Mouse (Mus musculus): ENCODE measurements around the gene Psma6. TPM values are rescaled to one million over a fixed set of nuclear protein-coding genes. Genes with fewer than 3 reads are reported as not detected.

Psma6 gene
- total and polyA plus RNA-seq, 3 experiments, result 70.9 to 163 (median 140) TPM

GRCm38 (mm10) chr12:55444031-55444451 is 60.0 kb downstream of the Psma6 start:
- Histone ChIP-seq H3K27me3 (ENCODE audit: control insufficient read depth, insufficient read depth, low read length) (no peaks in the 10 kb centered on the region), H3K36me3 (ENCODE audit: control insufficient read depth, insufficient read depth, low read length) (0 out of 2 replicates have a peak, but pooled peaks cover 4% of the 10 kb centered on the region), H3K9ac (ENCODE audit: low read depth, low read length) (no peak overlapping the region), H3K79me2 (replicated peaks; ENCODE audit: control insufficient read depth, insufficient read depth, low read length) (no peaks in the 10 kb centered on the region), H3K4me3 (no peak overlapping the region), H3K27ac (no peak overlapping the region), H3K4me1 (ENCODE audit: control insufficient read depth, insufficient read depth, low read length) (peaks cover 30% of the 10 kb centered on the region)
- TF ChIP-seq POLR2A (IDR thresholded peaks at IDR 0.05; ENCODE audit: insufficient read depth, low read depth, low read length) (no peak), EP300 (IDR thresholded peaks at IDR 0.05; ENCODE audit: insufficient read depth, low read depth, low read length) (no peak), CTCF (IDR thresholded peaks at IDR 0.05) (no peak)
- intact Hi-C loops (cut with DNase I), result no loop called here
- WGBS, result 92% methylated on average over 4 of the region's 4 CpGs
- DNase-seq, result no peak

- peak overlapping the region; percentile 85 for H3K27ac ChIP-seq
- H3K27me3 ChIP-seq (ENCODE audit: control insufficient read depth, insufficient read depth, low read length), result no peaks in the 10 kb centered on the region
- TF ChIP-seq CTCF (IDR thresholded peaks at IDR 0.05), result no peak
- TF ChIP-seq POLR2A (IDR thresholded peaks at IDR 0.05; ENCODE audit: insufficient read depth, low read depth, low read length), result no peak
- TF ChIP-seq EP300 (IDR thresholded peaks at IDR 0.05; ENCODE audit: insufficient read depth, low read depth, low read length), result no peak
- no peak overlapping the region for H3K9ac ChIP-seq (ENCODE audit: low read depth, low read length)
- peak in 1 of 2 experiments; percentile 18 for DNase-seq
- H3K36me3 ChIP-seq (ENCODE audit: control insufficient read depth, insufficient read depth, low read length), result 0 out of 2 replicates have a peak, but pooled peaks cover 4% of the 10 kb centered on the region
- H3K79me2 ChIP-seq (replicated peaks; ENCODE audit: control insufficient read depth, insufficient read depth, low read length), result no peaks in the 10 kb centered on the region
- WGBS, result 46% methylated on average over 4 of the region's 4 CpGs
- intact Hi-C loops (cut with DNase I), result no loop called here
- peaks cover 35% of the 10 kb centered on the region for H3K4me1 ChIP-seq (ENCODE audit: control insufficient read depth, insufficient read depth, low read length)
- no peak overlapping the region for H3K4me3 ChIP-seq
These were observed 61.6 kb downstream of the Psma6 start for GRCm38 (mm10) chr12:55445583-55445982.

GRCm38 (mm10) chr12:55446366-55446745 is 62.3 kb downstream of the Psma6 start:
- peaks cover 35% of the 10 kb centered on the region for H3K4me1 ChIP-seq (ENCODE audit: control insufficient read depth, insufficient read depth, low read length)
- TF ChIP-seq POLR2A (IDR thresholded peaks at IDR 0.05; ENCODE audit: insufficient read depth, low read depth, low read length) (no peak), CTCF (IDR thresholded peaks at IDR 0.05) (no peak), EP300 (IDR thresholded peaks at IDR 0.05; ENCODE audit: insufficient read depth, low read depth, low read length) (no peak)
- H3K4me3 ChIP-seq, result no peak overlapping the region

GRCm38 (mm10) chr12:55446746-55447395 is 62.8 kb downstream of the Psma6 start:
- Histone ChIP-seq H3K4me1 (ENCODE audit: control insufficient read depth, insufficient read depth, low read length) (peaks cover 35% of the 10 kb centered on the region), H3K27me3 (ENCODE audit: control insufficient read depth, insufficient read depth, low read length) (no peaks in the 10 kb centered on the region), H3K4me3 (no peak overlapping the region; the same call in 1 of the 2 replicates), H3K79me2 (replicated peaks; ENCODE audit: control insufficient read depth, insufficient read depth, low read length) (no peaks in the 10 kb centered on the region), H3K27ac (peak overlapping the region; percentile 85), H3K36me3 (ENCODE audit: control insufficient read depth, insufficient read depth, low read length) (0 out of 2 replicates have a peak, but pooled peaks cover 4% of the 10 kb centered on the region), H3K9ac (ENCODE audit: low read depth, low read length) (peak overlapping the region; percentile 5; the same call in 1 of the 2 replicates)
- 1% methylated on average over 13 of the region's 13 CpGs for WGBS
- intact Hi-C loops (cut with DNase I), result loop anchor here (1.0 to 2.0 kb wide), 2 partner anchors 44 to 48 kb away; no protein-coding TSS in a partner anchor
- peak; percentile 78 to 91 for DNase-seq
- TF ChIP-seq POLR2A (IDR thresholded peaks at IDR 0.05; ENCODE audit: insufficient read depth, low read depth, low read length) (peak; percentile 52), CTCF (IDR thresholded peaks at IDR 0.05) (peak; percentile 22), EP300 (IDR thresholded peaks at IDR 0.05; ENCODE audit: insufficient read depth, low read depth, low read length) (peak; percentile 84; the same call in 1 of the 2 replicates)

More at GRCm38 (mm10) chr12:55446366-55446745, 62.3 kb downstream of the Psma6 start:
- Histone ChIP-seq H3K9ac (ENCODE audit: low read depth, low read length) (0 out of 2 replicates have a peak overlapping the region, but pooled peaks have one; percentile 1), H3K79me2 (replicated peaks; ENCODE audit: control insufficient read depth, insufficient read depth, low read length) (no peaks in the 10 kb centered on the region), H3K36me3 (ENCODE audit: control insufficient read depth, insufficient read depth, low read length) (0 out of 2 replicates have a peak, but pooled peaks cover 4% of the 10 kb centered on the region), H3K27ac (peak overlapping the region; percentile 85), H3K27me3 (ENCODE audit: control insufficient read depth, insufficient read depth, low read length) (no peaks in the 10 kb centered on the region)
- DNase-seq, result no peak
- intact Hi-C loops (cut with DNase I), result loop anchor here (1.0 to 2.0 kb wide), 2 partner anchors 45 to 48 kb away; no protein-coding TSS in a partner anchor
- 65% methylated on average over 4 of the region's 4 CpGs for WGBS

- H3K4me3 ChIP-seq, result no peak overlapping the region; the same call in 1 of the 2 replicates
- peak overlapping the region; percentile 5; the same call in 1 of the 2 replicates for H3K9ac ChIP-seq (ENCODE audit: low read depth, low read length)
- H3K27ac ChIP-seq, result peak overlapping the region; percentile 85
- H3K36me3 ChIP-seq (ENCODE audit: control insufficient read depth, insufficient read depth, low read length), result 0 out of 2 replicates have a peak, but pooled peaks cover 4% of the 10 kb centered on the region
- 45% methylated on average over 11 of the region's 11 CpGs for WGBS
- TF ChIP-seq CTCF (IDR thresholded peaks at IDR 0.05) (no peak), EP300 (IDR thresholded peaks at IDR 0.05; ENCODE audit: insufficient read depth, low read depth, low read length) (no peak), POLR2A (IDR thresholded peaks at IDR 0.05; ENCODE audit: insufficient read depth, low read depth, low read length) (no peak)
- peaks cover 36% of the 10 kb centered on the region for H3K4me1 ChIP-seq (ENCODE audit: control insufficient read depth, insufficient read depth, low read length)
- no peaks in the 10 kb centered on the region for H3K79me2 ChIP-seq (replicated peaks; ENCODE audit: control insufficient read depth, insufficient read depth, low read length)
- no peaks in the 10 kb centered on the region for H3K27me3 ChIP-seq (ENCODE audit: control insufficient read depth, insufficient read depth, low read length)
- intact Hi-C loops (cut with DNase I), result loop anchor here (2.0 kb wide), 1 partner anchor 49 kb away; no protein-coding TSS in a partner anchor
- DNase-seq, result no peak
These were observed 63.4 kb downstream of the Psma6 start for GRCm38 (mm10) chr12:55447396-55447760.

GRCm38 (mm10) chr12:55448457-55448856 is 64.4 kb downstream of the Psma6 start:
- Histone ChIP-seq H3K36me3 (ENCODE audit: control insufficient read depth, insufficient read depth, low read length) (no peaks in the 10 kb centered on the region; the same call in 1 of the 2 replicates), H3K27me3 (ENCODE audit: control insufficient read depth, insufficient read depth, low read length) (no peaks in the 10 kb centered on the region), H3K79me2 (replicated peaks; ENCODE audit: control insufficient read depth, insufficient read depth, low read length) (no peaks in the 10 kb centered on the region), H3K4me3 (no peak overlapping the region), H3K9ac (ENCODE audit: low read depth, low read length) (no peak overlapping the region), H3K4me1 (ENCODE audit: control insufficient read depth, insufficient read depth, low read length) (peaks cover 28% of the 10 kb centered on the region), H3K27ac (no peak overlapping the region)
- TF ChIP-seq EP300 (IDR thresholded peaks at IDR 0.05; ENCODE audit: insufficient read depth, low read depth, low read length), result no peak
- no peak for TF ChIP-seq POLR2A (IDR thresholded peaks at IDR 0.05; ENCODE audit: insufficient read depth, low read depth, low read length)
- TF ChIP-seq CTCF (IDR thresholded peaks at IDR 0.05), result no peak
- no peak for DNase-seq
- WGBS, result 88% methylated on average over 2 of the region's 2 CpGs
- intact Hi-C loops (cut with DNase I), result no loop called here
